ENCODE assay signal across 8 mouse cellular contexts in the genomic region with DNA sequence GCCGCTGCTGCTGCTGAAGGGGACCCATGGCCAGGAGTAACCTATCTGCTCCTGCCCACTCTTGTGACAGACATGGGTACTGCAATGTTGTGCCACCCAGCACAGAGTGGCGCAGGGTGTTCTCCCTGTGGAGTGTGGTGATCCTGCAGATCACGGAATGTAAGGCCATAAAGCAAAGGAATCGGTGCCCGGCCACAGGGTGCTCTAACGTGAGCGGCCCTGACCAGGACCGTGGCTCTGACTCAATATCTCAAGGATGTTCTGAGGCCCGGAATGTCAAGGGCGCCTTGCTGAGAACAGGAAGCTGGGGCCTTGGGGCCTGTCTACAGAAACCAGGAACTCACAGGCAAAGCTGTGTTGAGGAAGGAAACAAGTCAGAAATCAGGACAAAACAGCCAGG. TPM values are rescaled to one million over a fixed set of nuclear protein-coding genes. Genes with fewer than 3 reads are reported as not detected.
A peak's percentile ranks its signal among the peaks of the same experiment; 100 is the strongest.
DNase-seq lines count a peak whose midpoint lies in the region; ATAC-seq lines count a peak whose summit lies in the region.

No protein-coding gene starts in this region.

- DNase-seq in midbrain, embryonic 14.5 days = no peak
- no peak for DNase-seq in frontal cortex, postnatal 14 days (ENCODE audit: low spot score in 2 of 2)
- no peak for DNase-seq in c-Kit-positive CD71-positive TER-119-positive erythroid progenitor cells, embryonic 14.5 days (ENCODE audit: low spot score)

- 0 out of 2 replicates have a peak overlapping the region, but pooled peaks have one; percentile 37 for H3K27ac ChIP-seq in midbrain, embryonic 14.5 days (replicated peaks; ENCODE audit: low read depth, low read length)
- H3K27ac ChIP-seq in midbrain, embryonic 15.5 days = no peak overlapping the region
- peak overlapping the region; percentile 85 for H3K27ac ChIP-seq in heart, embryonic 16.5 days (ENCODE audit: low read length)
- H3K27ac ChIP-seq in limb, embryonic 15.5 days = peak overlapping the region; percentile 38

- WGBS in midbrain, embryonic 14.5 days = 90% methylated on average over 10 of the region's 10 CpGs
- WGBS in midbrain, embryonic 15.5 days = 85% methylated on average over 10 of the region's 10 CpGs
- WGBS in heart, embryonic 16.5 days = 64% methylated on average over 10 of the region's 10 CpGs
- WGBS in limb, embryonic 15.5 days = 79% methylated on average over 10 of the region's 10 CpGs

- no peaks in the 10 kb centered on the region for H3K27me3 ChIP-seq in midbrain, embryonic 14.5 days (ENCODE audit: control insufficient read depth, insufficient read depth, low read length)
- H3K27me3 ChIP-seq in midbrain, embryonic 15.5 days (replicated peaks) = no peaks in the 10 kb centered on the region
- no peaks in the 10 kb centered on the region for H3K27me3 ChIP-seq in heart, embryonic 16.5 days (ENCODE audit: control insufficient read depth, insufficient read depth, low read length)
- H3K27me3 ChIP-seq in limb, embryonic 15.5 days = no peaks in the 10 kb centered on the region

- ATAC-seq in midbrain, embryonic 14.5 days (ENCODE audit: low FRiP score, low TSS enrichment) = no peak
- no peak for ATAC-seq in midbrain, embryonic 15.5 days (replicated peaks)
- ATAC-seq in heart, embryonic 16.5 days (replicated peaks; ENCODE audit: extremely low read depth, insufficient read depth, low FRiP score) = 0 out of 2 replicates have a peak, but pooled peaks have one; percentile 8
- ATAC-seq in limb, embryonic 15.5 days (ENCODE audit: insufficient number of reproducible peaks, low FRiP score, low TSS enrichment, low read depth) = no peak
- peak; percentile 51 for ATAC-seq in monocyte, adult 5-6 weeks (replicated peaks; ENCODE audit: insufficient number of reproducible peaks, low FRiP score, low TSS enrichment, poor library complexity, severe bottlenecking)
- no peak for ATAC-seq in erythroid progenitor cell, adult 5-6 weeks (replicated peaks; ENCODE audit: low FRiP score, poor library complexity, severe bottlenecking)

- no peak overlapping the region for H3K4me2 ChIP-seq in midbrain, embryonic 14.5 days (ENCODE audit: low read length)
- H3K4me2 ChIP-seq in midbrain, embryonic 15.5 days = no peak overlapping the region
- no peak overlapping the region for H3K4me2 ChIP-seq in heart, embryonic 16.5 days (ENCODE audit: low read depth, low read length)
- H3K4me2 ChIP-seq in limb, embryonic 15.5 days = no peak overlapping the region

- no peak overlapping the region for H3K9ac ChIP-seq in midbrain, embryonic 14.5 days (replicated peaks; ENCODE audit: low read length)
- H3K9ac ChIP-seq in midbrain, embryonic 15.5 days = no peak overlapping the region
- 0 out of 2 replicates have a peak overlapping the region, but pooled peaks have one; percentile 25 for H3K9ac ChIP-seq in heart, embryonic 16.5 days (ENCODE audit: low read length)
- H3K9ac ChIP-seq in limb, embryonic 15.5 days = no peak overlapping the region

- H3K4me1 ChIP-seq in midbrain, embryonic 14.5 days (ENCODE audit: control insufficient read depth, insufficient read depth, low read length) = no peaks in the 10 kb centered on the region
- H3K4me1 ChIP-seq in midbrain, embryonic 15.5 days = peaks cover 4% of the 10 kb centered on the region; the same call in 1 of the 2 replicates
- peaks cover 51% of the 10 kb centered on the region for H3K4me1 ChIP-seq in heart, embryonic 16.5 days (ENCODE audit: control insufficient read depth, insufficient read depth, low read length)
- H3K4me1 ChIP-seq in limb, embryonic 15.5 days = peaks cover 38% of the 10 kb centered on the region

- no peak overlapping the region for H3K4me3 ChIP-seq in midbrain, embryonic 14.5 days (replicated peaks; ENCODE audit: low read depth, low read length)
- H3K4me3 ChIP-seq in midbrain, embryonic 15.5 days = no peak overlapping the region
- no peak overlapping the region for H3K4me3 ChIP-seq in heart, embryonic 16.5 days (ENCODE audit: low read length)
- H3K4me3 ChIP-seq in limb, embryonic 15.5 days = no peak overlapping the region

- H3K36me3 ChIP-seq in midbrain, embryonic 14.5 days (ENCODE audit: control insufficient read depth, insufficient read depth, low read length) = no peaks in the 10 kb centered on the region
- H3K36me3 ChIP-seq in midbrain, embryonic 15.5 days (replicated peaks) = no peaks in the 10 kb centered on the region
- no peaks in the 10 kb centered on the region for H3K36me3 ChIP-seq in heart, embryonic 16.5 days (ENCODE audit: control insufficient read depth, insufficient read depth)
- H3K36me3 ChIP-seq in limb, embryonic 15.5 days = no peaks in the 10 kb centered on the region

- no peaks in the 10 kb centered on the region for H3K9me3 ChIP-seq in midbrain, embryonic 14.5 days (ENCODE audit: control insufficient read depth, low read length)
- no peaks in the 10 kb centered on the region for H3K9me3 ChIP-seq in midbrain, embryonic 15.5 days
- no peaks in the 10 kb centered on the region for H3K9me3 ChIP-seq in heart, embryonic 16.5 days (replicated peaks; ENCODE audit: control insufficient read depth, low read length)
- H3K9me3 ChIP-seq in limb, embryonic 15.5 days = no peaks in the 10 kb centered on the region

RNA-seq across cellular contexts. Expression of a gene that starts 8.4 kb away (rescaled TPM):
- 0.26 TPM in 1 of 2 replicates, not detected in the other for polyA plus RNA-seq in midbrain, embryonic 14.5 days (2014; fragmentation: Nextera tagmentation; extraction: Ambion mirVana)
- polyA plus RNA-seq in midbrain, embryonic 15.5 days (2015; fragmentation: Nextera tagmentation; extraction: Ambion mirVana) = 0.28 and 0.34 TPM in 2 replicates
- polyA plus RNA-seq in heart, embryonic 16.5 days (2015; fragmentation: Nextera tagmentation; extraction: Ambion mirVana) = 0.74 and 0.85 TPM in 2 replicates
- 2.4 and 3.3 TPM in 2 replicates for polyA plus RNA-seq in limb, embryonic 15.5 days (2015; fragmentation: Nextera tagmentation; extraction: Ambion mirVana)
- total RNA-seq in monocyte, adult 5-6 weeks (2017) = 6.2 to 9.9 TPM (median 7.8 TPM) in 3 replicates
- total RNA-seq in erythroid progenitor cell, adult 5-6 weeks (2015; ENCODE audit: low replicate concordance) = not detected in 2 replicates
- total RNA-seq in erythroid progenitor cell, adult 5-6 weeks (2017; ENCODE audit: low replicate concordance) = not detected in 2 replicates

RNA-seq across cellular contexts. Expression of a gene that starts 21.0 kb away (rescaled TPM):
- polyA plus RNA-seq in midbrain, embryonic 14.5 days (2014; fragmentation: Nextera tagmentation; extraction: Ambion mirVana) = 45.7 and 56.4 TPM in 2 replicates
- 53.0 and 60.5 TPM in 2 replicates for polyA plus RNA-seq in midbrain, embryonic 15.5 days (2015; fragmentation: Nextera tagmentation; extraction: Ambion mirVana)
- 0.12 and 0.21 TPM in 2 replicates for polyA plus RNA-seq in heart, embryonic 16.5 days (2015; fragmentation: Nextera tagmentation; extraction: Ambion mirVana)
- 0.96 and 1.1 TPM in 2 replicates for polyA plus RNA-seq in limb, embryonic 15.5 days (2015; fragmentation: Nextera tagmentation; extraction: Ambion mirVana)
- not detected in 3 replicates for total RNA-seq in monocyte, adult 5-6 weeks (2017)
- not detected in 2 replicates for total RNA-seq in erythroid progenitor cell, adult 5-6 weeks (2015; ENCODE audit: low replicate concordance)
- total RNA-seq in erythroid progenitor cell, adult 5-6 weeks (2017; ENCODE audit: low replicate concordance) = not detected in 2 replicates

RNA-seq across cellular contexts. Expression of a gene that starts 30.9 kb away (rescaled TPM):
- polyA plus RNA-seq in midbrain, embryonic 14.5 days (2014; fragmentation: Nextera tagmentation; extraction: Ambion mirVana) = 17.6 and 19.4 TPM in 2 replicates
- 16.2 and 17.8 TPM in 2 replicates for polyA plus RNA-seq in midbrain, embryonic 15.5 days (2015; fragmentation: Nextera tagmentation; extraction: Ambion mirVana)
- polyA plus RNA-seq in heart, embryonic 16.5 days (2015; fragmentation: Nextera tagmentation; extraction: Ambion mirVana) = 21.4 and 25.5 TPM in 2 replicates
- 11.9 and 12.9 TPM in 2 replicates for polyA plus RNA-seq in limb, embryonic 15.5 days (2015; fragmentation: Nextera tagmentation; extraction: Ambion mirVana)
- total RNA-seq in monocyte, adult 5-6 weeks (2017) = 8.7 to 15.0 TPM (median 10.3 TPM) in 3 replicates
- total RNA-seq in erythroid progenitor cell, adult 5-6 weeks (2015; ENCODE audit: low replicate concordance) = 3.6 and 3.8 TPM in 2 replicates
- 0.64 and 1.6 TPM in 2 replicates for total RNA-seq in erythroid progenitor cell, adult 5-6 weeks (2017; ENCODE audit: low replicate concordance)

Comparison
In these comparisons a context has a peak if more than half of its experiments do, and no peak if none do; other contexts are left out.
1. ATAC-seq: peak in heart, embryonic 16.5 days (single experiment) and monocyte, adult 5-6 weeks (single experiment); none in midbrain, embryonic 14.5 days (single experiment), midbrain, embryonic 15.5 days (single experiment), limb, embryonic 15.5 days (single experiment) and erythroid progenitor cell, adult 5-6 weeks (single experiment).
2. RNA of a gene that starts 21.0 kb away (polyA plus RNA-seq): 53.0 to 60.5 TPM in midbrain, embryonic 15.5 days and 45.7 to 56.4 TPM in midbrain, embryonic 14.5 days; 0.96 to 1.1 TPM in limb, embryonic 15.5 days and 0.12 to 0.21 TPM in heart, embryonic 16.5 days; every median in the first group is over 10 times any median in the second.